Mouse (Mus musculus) myocyte (in vitro differentiated cells): ENCODE data around the gene Prss54. TPM values are rescaled to one million over a fixed set of nuclear protein-coding genes. Genes with fewer than 3 reads are reported as not detected.

ENCODE experiments used
- H3K27me3 ChIP-seq: one replicate; pipeline ENCODE4 v1.6.1; 2011; ENCODE audit not compliant: control insufficient read depth, insufficient read depth, insufficient read length
- H3K36me3 ChIP-seq: one replicate; pipeline ENCODE4 v1.6.1; 2011; ENCODE audit not compliant: control insufficient read depth, insufficient read depth
- H3K4me2 ChIP-seq: one replicate; pipeline ENCODE4 v1.6.1; 2011; ENCODE audit warnings: low read depth, control low read depth
- H3K4me3 ChIP-seq: one replicate; pipeline ENCODE4 v1.5.1; 2011; ENCODE audit warnings: mild to moderate bottlenecking, control low read depth, moderate library complexity
- H3K79me2 ChIP-seq: one replicate; pipeline ENCODE4 v1.6.1; 2011; ENCODE audit not compliant: control insufficient read depth, insufficient read depth
- H3ac ChIP-seq: one replicate; pipeline ENCODE4 v1.6.1; 2011; ENCODE audit not compliant: control insufficient read depth, insufficient read length
- CEBPB ChIP-seq: IDR thresholded peaks from 2 replicates; pipeline ENCODE4 v1.6.1; 2011; ENCODE audit warnings: mild to moderate bottlenecking, moderate library complexity; ENCODE audit not compliant: poor library complexity, insufficient read depth, severe bottlenecking
- E2F4 ChIP-seq: IDR thresholded peaks from one replicate; pipeline ENCODE4 v1.6.1; 2011; ENCODE audit warnings: mild to moderate bottlenecking, control low read depth, moderate library complexity; ENCODE audit not compliant: insufficient read depth
- MAX ChIP-seq: IDR thresholded peaks from one replicate; pipeline ENCODE4 v1.6.1; 2011; ENCODE audit warnings: low read depth, mild to moderate bottlenecking, control low read depth
- MYOD1 ChIP-seq, 3 experiments: IDR thresholded peaks; one replicate each; pipeline ENCODE4 v1.6.1; 2011; ENCODE audit warnings: control low read depth in 2 of 3, low read depth in 2 of 3, mild to moderate bottlenecking in 2 of 3, moderate library complexity in 1 of 3; ENCODE audit not compliant: insufficient read length in 2 of 3, control insufficient read depth in 1 of 3
- MYOG ChIP-seq, 3 experiments: IDR thresholded peaks; one replicate each; pipeline ENCODE4 v1.6.1; 2011; ENCODE audit warnings: control low read depth in 2 of 3, low read depth in 2 of 3, mild to moderate bottlenecking in 2 of 3; ENCODE audit not compliant: insufficient read length in 2 of 3, control insufficient read depth in 1 of 3, insufficient read depth in 1 of 3
- POLR2A ChIP-seq: IDR thresholded peaks from one replicate; pipeline ENCODE4 v1.6.1; 2011; ENCODE audit warnings: low read depth, mild to moderate bottlenecking, control low read depth, moderate library complexity; ENCODE audit not compliant: insufficient read length
- POLR2AphosphoS2 ChIP-seq: IDR thresholded peaks from one replicate; pipeline ENCODE4 v1.6.1; 2011; ENCODE audit warnings: low read depth, control low read depth; ENCODE audit not compliant: insufficient read length
- REST ChIP-seq: IDR thresholded peaks from one replicate; pipeline ENCODE4 v1.6.1; 2011; ENCODE audit warnings: mild to moderate bottlenecking, control low read depth, moderate library complexity; ENCODE audit not compliant: insufficient read depth, insufficient read length
- SRF ChIP-seq: IDR thresholded peaks from one replicate; pipeline ENCODE4 v1.6.1; 2011; ENCODE audit warnings: low read depth; ENCODE audit not compliant: control insufficient read depth, insufficient read length
- TCF12 ChIP-seq: IDR thresholded peaks from one replicate; pipeline ENCODE4 v1.6.1; 2011; ENCODE audit warnings: mild to moderate bottlenecking, control low read depth; ENCODE audit not compliant: poor library complexity, insufficient read depth, severe bottlenecking
- TCF3 ChIP-seq: IDR thresholded peaks from one replicate; pipeline ENCODE4 v1.6.1; 2011; ENCODE audit warnings: low read depth, control low read depth; ENCODE audit not compliant: insufficient read length
- USF1 ChIP-seq: IDR thresholded peaks from one replicate; pipeline ENCODE4 v1.6.1; 2011; ENCODE audit warnings: low read depth, mild to moderate bottlenecking, control low read depth, moderate library complexity
- polyA plus RNA-seq: library from polyadenylated mRNA; unstranded; fragments of >200 nt; fragmentation: generic; extraction: Trizol; gene quantifications from one replicate; pipeline ENCODE4 v1.2.1, GENCODE M21; 2012; ENCODE audit warnings: missing spikeins

The Prss54 gene
- polyA plus RNA-seq, 1 experiment = not detected

DNA sequence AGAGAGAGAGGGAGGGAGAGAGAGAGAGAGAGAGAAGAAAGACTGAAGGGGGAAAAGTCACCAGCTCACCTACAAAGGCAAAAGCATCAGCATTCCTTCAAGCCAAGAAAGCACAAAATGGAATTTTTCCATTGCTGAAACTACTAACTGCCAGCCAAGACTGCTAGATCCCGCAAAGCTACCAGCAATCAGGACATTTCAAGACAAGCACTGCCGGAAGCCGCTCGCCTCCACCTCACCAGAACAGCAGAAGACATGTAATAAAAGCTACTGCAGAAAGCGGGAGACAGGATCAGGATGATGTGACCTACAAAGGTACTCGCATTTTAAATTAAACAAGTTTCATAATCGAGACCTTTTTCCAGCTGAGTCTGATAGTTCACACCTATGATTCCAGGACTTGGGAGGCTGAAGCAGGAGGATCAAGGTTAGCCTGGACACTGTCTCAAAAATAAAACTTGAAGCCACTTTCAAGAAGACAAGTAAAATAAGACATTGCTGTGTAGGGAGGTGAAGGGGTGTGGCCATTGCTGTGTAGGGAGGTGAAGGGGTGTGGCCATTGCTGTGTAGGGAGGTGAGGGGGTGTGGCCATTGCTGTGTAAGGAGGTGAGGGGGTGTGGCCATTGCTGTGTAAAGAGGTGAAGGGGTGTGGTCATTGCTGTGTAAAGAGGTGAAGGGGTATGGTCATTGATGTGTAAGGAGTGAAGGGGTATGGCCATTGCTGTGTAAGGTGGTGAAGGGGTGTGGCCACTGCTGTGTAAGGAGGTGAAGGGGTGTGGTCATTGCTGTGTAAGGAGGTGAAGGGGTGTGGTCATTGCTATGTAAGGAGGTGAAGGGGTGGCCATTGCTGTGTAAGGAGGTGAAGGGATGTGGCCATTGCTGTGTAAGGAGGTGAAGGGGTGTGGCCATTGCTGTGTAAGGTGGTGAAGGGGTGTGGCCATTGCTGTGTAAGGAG is 17.6 kb upstream of the Prss54 start:
- Histone ChIP-seq H3K79me2 (no peaks in the 10 kb centered on the region), H3K36me3 (no peaks in the 10 kb centered on the region)
- no peak for TF ChIP-seq MAX
- no peak for TF ChIP-seq SRF
- no peak for TF ChIP-seq USF1
- TF ChIP-seq REST = no peak
- no peak for TF ChIP-seq E2F4
- no peak for TF ChIP-seq TCF12
- TF ChIP-seq TCF3 = no peak
- TF ChIP-seq POLR2AphosphoS2 = no peak
- TF ChIP-seq MYOG (IDR thresholded peaks at IDR 0.05; ENCODE audit: control insufficient read depth in 1 of 3, insufficient read depth in 1 of 3, insufficient read length in 2 of 3, low read depth in 2 of 3) = no peak
- no peak for TF ChIP-seq MYOD1 (IDR thresholded peaks at IDR 0.05; ENCODE audit: control insufficient read depth in 1 of 3, insufficient read length in 2 of 3, low read depth in 2 of 3)
- no peak for TF ChIP-seq CEBPB
- TF ChIP-seq POLR2A = no peak

DNA sequence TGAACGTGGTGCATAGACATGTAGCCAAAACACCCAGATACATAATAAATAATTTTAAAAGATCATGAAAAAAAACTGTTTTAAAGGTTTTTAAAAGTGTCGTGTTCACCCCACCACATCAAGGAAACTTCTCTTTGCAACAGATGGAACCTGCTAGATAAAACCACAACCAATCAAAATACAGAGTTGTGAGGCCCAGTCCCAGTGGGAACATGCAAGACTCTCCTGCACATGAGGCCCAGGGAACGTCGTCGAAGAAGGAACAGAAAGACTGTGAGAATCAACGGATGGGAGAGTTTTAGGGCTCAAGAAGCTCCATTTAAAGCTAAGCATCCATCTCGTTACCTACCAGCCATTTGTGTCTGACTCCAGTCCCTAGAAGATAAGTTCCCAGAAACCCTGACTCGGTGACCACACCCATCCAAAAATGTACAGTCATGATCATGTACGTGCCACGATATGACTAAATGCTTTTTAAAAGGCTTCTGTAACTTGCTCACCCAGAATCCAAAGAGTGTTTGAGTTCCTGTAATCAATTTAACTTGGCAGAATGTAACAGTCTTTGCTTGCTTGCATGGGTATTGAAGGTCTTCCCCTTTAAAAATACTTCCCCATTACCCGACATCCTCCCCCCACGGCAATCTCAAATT is 16.1 kb upstream of the Prss54 start:
- Histone ChIP-seq H3ac (no peak overlapping the region), H3K4me2 (no peak overlapping the region), H3K36me3 (no peaks in the 10 kb centered on the region), H3K79me2 (no peaks in the 10 kb centered on the region), H3K4me3 (no peak overlapping the region), H3K27me3 (no peaks in the 10 kb centered on the region)
- TF ChIP-seq SRF (no peak), TCF3 (no peak), REST (no peak), MYOD1 (IDR thresholded peaks at IDR 0.05; ENCODE audit: control insufficient read depth in 1 of 3, insufficient read length in 2 of 3, low read depth in 2 of 3) (no peak), POLR2AphosphoS2 (no peak), CEBPB (no peak), MAX (no peak), MYOG (IDR thresholded peaks at IDR 0.05; ENCODE audit: control insufficient read depth in 1 of 3, insufficient read depth in 1 of 3, insufficient read length in 2 of 3, low read depth in 2 of 3) (no peak), POLR2A (no peak), TCF12 (no peak)

More for the DNA sequence above, 17.6 kb upstream of the Prss54 start:
- Histone ChIP-seq H3K27me3 (no peaks in the 10 kb centered on the region), H3ac (no peak overlapping the region), H3K4me3 (no peak overlapping the region), H3K4me2 (no peak overlapping the region)

DNA sequence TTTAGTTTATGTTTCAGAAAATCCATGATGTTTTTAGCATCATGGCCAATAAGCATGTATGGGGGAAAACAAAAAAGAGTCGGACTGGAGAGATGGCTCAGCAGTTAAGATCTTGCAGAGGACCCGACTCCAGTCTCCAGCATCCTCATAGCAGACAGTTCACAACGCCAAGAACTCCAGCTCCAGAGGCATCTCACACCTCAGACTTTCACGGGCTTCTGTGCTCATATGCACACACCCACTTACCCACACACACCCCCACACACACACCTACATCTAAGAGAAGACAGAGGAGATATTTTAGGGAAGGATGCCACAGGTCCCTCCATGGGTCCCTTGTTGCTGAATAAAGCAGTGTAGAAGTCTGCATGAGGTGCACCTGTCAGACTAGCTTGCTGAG is 14.4 kb upstream of the Prss54 start:
- Histone ChIP-seq H3K4me2 (no peak overlapping the region), H3K79me2 (no peaks in the 10 kb centered on the region), H3K27me3 (no peaks in the 10 kb centered on the region), H3K4me3 (no peak overlapping the region), H3K36me3 (no peaks in the 10 kb centered on the region), H3ac (no peak overlapping the region)
- TF ChIP-seq CEBPB (no peak), SRF (no peak), POLR2AphosphoS2 (no peak), TCF3 (no peak), POLR2A (no peak), MYOG (IDR thresholded peaks at IDR 0.05; ENCODE audit: control insufficient read depth in 1 of 3, insufficient read depth in 1 of 3, insufficient read length in 2 of 3, low read depth in 2 of 3) (no peak), USF1 (no peak), TCF12 (no peak), MAX (no peak), MYOD1 (IDR thresholded peaks at IDR 0.05; ENCODE audit: control insufficient read depth in 1 of 3, insufficient read length in 2 of 3, low read depth in 2 of 3) (no peak), REST (no peak)

DNA sequence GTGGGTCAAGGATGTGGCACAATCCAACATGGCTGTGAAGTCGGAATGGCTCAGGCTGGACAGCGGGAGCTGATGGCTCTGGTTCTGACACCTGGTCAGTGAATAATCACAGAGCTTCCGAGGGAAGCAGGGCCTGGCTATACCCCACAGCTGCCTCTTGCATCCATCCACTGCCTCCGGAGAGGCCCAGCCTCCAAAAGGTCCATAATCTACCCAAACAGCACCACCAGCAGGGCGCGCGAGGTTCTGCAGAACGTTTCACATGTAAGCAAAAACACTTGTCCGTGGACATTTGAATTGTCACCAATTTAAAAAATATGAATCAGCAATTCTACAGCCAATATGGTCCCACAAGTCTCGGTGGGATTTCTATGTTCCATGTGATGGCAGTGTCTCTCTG is 13.1 kb upstream of the Prss54 start:
- no peaks in the 10 kb centered on the region for H3K79me2 ChIP-seq
- no peak for TF ChIP-seq TCF12
- no peak overlapping the region for H3ac ChIP-seq
- H3K4me3 ChIP-seq = no peak overlapping the region
- no peaks in the 10 kb centered on the region for H3K27me3 ChIP-seq
- no peaks in the 10 kb centered on the region for H3K36me3 ChIP-seq
- H3K4me2 ChIP-seq = no peak overlapping the region

DNA sequence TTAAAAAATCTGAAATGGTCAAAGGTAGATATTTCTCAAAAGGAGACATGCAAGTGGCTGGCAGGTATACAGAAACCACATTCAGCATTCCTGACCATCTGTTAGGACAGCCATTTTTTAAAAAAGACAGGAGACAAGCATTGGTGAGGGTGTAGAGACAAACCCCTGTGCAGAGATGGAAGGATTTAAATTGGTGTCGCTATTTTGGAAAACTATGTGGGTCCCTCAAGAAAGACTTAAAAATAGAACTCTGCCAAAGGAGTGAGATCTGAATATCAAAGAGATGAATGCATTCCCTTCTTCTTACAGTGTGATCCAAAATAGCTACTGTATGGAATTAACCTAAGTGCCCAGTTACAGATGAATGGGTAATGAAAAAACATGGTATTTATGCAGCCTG is 11.2 kb upstream of the Prss54 start:
- Histone ChIP-seq H3K36me3 (no peaks in the 10 kb centered on the region), H3K4me3 (no peak overlapping the region), H3K27me3 (no peaks in the 10 kb centered on the region), H3K4me2 (no peak overlapping the region), H3K79me2 (no peaks in the 10 kb centered on the region), H3ac (no peak overlapping the region)
- no peak for TF ChIP-seq E2F4
- TF ChIP-seq CEBPB = no peak
- TF ChIP-seq USF1 = no peak
- no peak for TF ChIP-seq POLR2A
